Mouse (Mus musculus) ES-E14 (cell line): Measurements from ENCODE around the gene Psmb8. TPM values are rescaled to one million over a fixed set of nuclear protein-coding genes. Genes with fewer than 3 reads are reported as not detected.

Experiments
- DNase-seq: peaks from one replicate; pipeline ENCODE4 v3.0.0-alpha.2; 2013; ENCODE audit warnings: low read depth, low spot score
- H3K27ac ChIP-seq: 2 replicates; pipeline ENCODE4 v1.5.1; 2012; ENCODE audit warnings: low read depth, mild to moderate bottlenecking, low read length, moderate library complexity, mixed read lengths; ENCODE audit not compliant: poor library complexity, insufficient read depth, severe bottlenecking
- H3K36me3 ChIP-seq: 2 replicates; pipeline ENCODE4 v1.6.1; 2012; ENCODE audit warnings: mild to moderate bottlenecking, low read length, moderate library complexity, mixed read lengths; ENCODE audit not compliant: control insufficient read depth, poor library complexity, insufficient read depth, severe bottlenecking
- H3K4me1 ChIP-seq, 2 experiments: fragments of 150-350 bp in 1 of 2; sonication (generic) in 1 of 2; 2 replicates each; pipeline ENCODE4 v1.6.1; 2012; ENCODE audit warnings: low read length in 2 of 2, mild to moderate bottlenecking in 1 of 2, mixed read lengths in 1 of 2; ENCODE audit not compliant: control insufficient read depth in 2 of 2, insufficient read depth in 2 of 2, poor library complexity in 1 of 2
- H3K4me3 ChIP-seq, 2 experiments: fragments of 150-350 bp in 1 of 2; sonication (generic) in 1 of 2; 2 replicates each; pipeline ENCODE4 v1.5.1; 2012; ENCODE audit warnings: low read length in 2 of 2, low read depth in 1 of 2, mild to moderate bottlenecking in 1 of 2, mixed read lengths in 1 of 2; ENCODE audit not compliant: insufficient read depth in 1 of 2, poor library complexity in 1 of 2, severe bottlenecking in 1 of 2
- H3K9ac ChIP-seq: 2 replicates; pipeline ENCODE4 v1.6.1; 2012; ENCODE audit warnings: low read depth, mild to moderate bottlenecking, low read length, mixed read lengths; ENCODE audit not compliant: poor library complexity, insufficient read depth, severe bottlenecking
- H3K9me3 ChIP-seq: fragments of 150-350 bp; sonication (generic); 2 replicates; pipeline ENCODE4 v1.6.1; 2012; ENCODE audit warnings: low read depth, mild to moderate bottlenecking, low read length; ENCODE audit not compliant: control insufficient read depth, insufficient read depth
- CHD2 ChIP-seq: IDR thresholded peaks from 2 replicates; pipeline ENCODE4 v1.6.1; 2014; ENCODE audit warnings: mild to moderate bottlenecking, low read depth, low read length, inconsistent platforms
- HCFC1 ChIP-seq: IDR thresholded peaks from 2 replicates; pipeline ENCODE4 v1.6.1; 2012; ENCODE audit warnings: low read length, inconsistent platforms, borderline replicate concordance; ENCODE audit not compliant: insufficient read depth
- MAFK ChIP-seq: IDR thresholded peaks from 2 replicates; pipeline ENCODE4 v1.6.1; 2014; ENCODE audit warnings: mild to moderate bottlenecking, low read depth, low read length, inconsistent platforms; ENCODE audit not compliant: insufficient read depth
- ZC3H11A ChIP-seq: IDR thresholded peaks from 2 replicates; pipeline ENCODE4 v1.6.1; 2012; ENCODE audit warnings: low read depth, mild to moderate bottlenecking, inconsistent platforms, low read length, borderline replicate concordance
- ZNF384 ChIP-seq: IDR thresholded peaks from 2 replicates; pipeline ENCODE4 v1.6.1; 2012; ENCODE audit warnings: low read depth, low read length, inconsistent platforms
- in situ Hi-C, 2 experiments: fragments of 600-800 bp; cut with MboI; formaldehyde crosslinking; loops; one replicate each; pipeline ENCODE4 v1.15.1; 2025; ENCODE audit warnings: low sequenced_read_pairs in 2 of 2, inconsistent platforms in 1 of 2; ENCODE audit not compliant: unreplicated experiment in 2 of 2
- total RNA-seq: library from RNA; depleted of rRNA; stranded (reverse); fragments of 300-350 nt; gene quantifications from 2 replicates; pipeline ENCODE4 v1.2.3, GENCODE M21; 2012

Psmb8 gene
- total RNA-seq, 1 experiment: 7.4 TPM

- no peak within 1 kb of the TSS for H3K27ac ChIP-seq
- H3K4me3 ChIP-seq: peak within 1 kb of the TSS; percentile 49 to 59
- peak within 1 kb of the TSS; percentile 68; the same call in 1 of the 2 replicates for H3K9ac ChIP-seq
- in situ Hi-C loops: no loop called here
- H3K9me3 ChIP-seq: no peaks in the 10 kb centered on the region
- peaks cover 0 to 11% of the 10 kb centered on the region in 2 experiments; a peak in 1 of 4 replicates for H3K4me1 ChIP-seq
- no peak for DNase-seq
- TF ChIP-seq MAFK (no peak), CHD2 (no peak), ZC3H11A (no peak), HCFC1 (no peak), ZNF384 (no peak)
- no peaks in the 10 kb centered on the region for H3K36me3 ChIP-seq
Observed at GRCm38 (mm10) chr17:34203444-34203843, 5.9 kb downstream of the Psmb8 start, which contains the start of gene Tap2. Gene Tap2 (plus strand): TSS chr17:34203527.

GRCm38 (mm10) chr17:34204303-34205010 is 6.9 kb downstream of the Psmb8 start:
- peak overlapping the region; percentile 49 to 59 for H3K4me3 ChIP-seq
- H3K27ac ChIP-seq: no peak overlapping the region
- H3K9me3 ChIP-seq: no peaks in the 10 kb centered on the region
- in situ Hi-C loops: no loop called here
- TF ChIP-seq ZC3H11A (0 out of 2 replicates have a peak, but pooled peaks have one; percentile 19), ZNF384 (no peak)
- peak; percentile 61 for DNase-seq
- peaks cover 0 to 11% of the 10 kb centered on the region in 2 experiments; a peak in 1 of 4 replicates for H3K4me1 ChIP-seq
- no peaks in the 10 kb centered on the region for H3K36me3 ChIP-seq
- peak overlapping the region; percentile 68 for H3K9ac ChIP-seq

GRCm38 (mm10) chr17:34205021-34205745 is 7.7 kb downstream of the Psmb8 start:
- Histone ChIP-seq H3K4me3 (peak overlapping the region; percentile 49 to 59), H3K9me3 (no peaks in the 10 kb centered on the region), H3K36me3 (no peaks in the 10 kb centered on the region), H3K9ac (0 out of 2 replicates have a peak overlapping the region, but pooled peaks have one; percentile 3), H3K4me1 (peaks cover 0 to 11% of the 10 kb centered on the region in 2 experiments; a peak in 1 of 4 replicates), H3K27ac (no peak overlapping the region)
- in situ Hi-C loops: no loop called here
- no peak for TF ChIP-seq HCFC1
- no peak for TF ChIP-seq ZNF384
- TF ChIP-seq CHD2: no peak
- TF ChIP-seq ZC3H11A: no peak
- TF ChIP-seq MAFK: no peak
- no peak for DNase-seq

GRCm38 (mm10) chr17:34205746-34206176 is 8.2 kb downstream of the Psmb8 start:
- peak overlapping the region in 1 of 2 experiments; percentile 59; a peak in 1 of 4 replicates for H3K4me3 ChIP-seq
- peaks cover 0 to 11% of the 10 kb centered on the region in 2 experiments; a peak in 1 of 4 replicates for H3K4me1 ChIP-seq
- TF ChIP-seq ZC3H11A: no peak
- TF ChIP-seq HCFC1: no peak
- no peak for TF ChIP-seq CHD2
- TF ChIP-seq MAFK: no peak
- no peak for TF ChIP-seq ZNF384
- DNase-seq: no peak
- H3K27ac ChIP-seq: no peak overlapping the region
- in situ Hi-C loops: no loop called here
- H3K36me3 ChIP-seq: no peaks in the 10 kb centered on the region
- 0 out of 2 replicates have a peak overlapping the region, but pooled peaks have one; percentile 3 for H3K9ac ChIP-seq
- no peaks in the 10 kb centered on the region for H3K9me3 ChIP-seq
